Comparison of ENCODE assay signal across 10 mouse cellular contexts in genomic region chr15:85403256-85403731, GRCm38 (mm10).
DNase-seq lines count a peak whose midpoint lies in the region; ATAC-seq and TF ChIP-seq lines count a peak whose summit lies in the region.
"Had no signal": no experiment of that assay in that cellular context is flagged by ENCODE, and none has a peak within 500 bp of the region (broad histone marks: within the 10 kb centered on the region; RNA-seq: fewer than 3 reads in every experiment).

No protein-coding gene starts in this region.

- H3K4me1 ChIP-seq in neural tube, embryonic 12.5 days, result peaks cover 21% of the 10 kb centered on the region

- H3K27me3 ChIP-seq in neural tube, embryonic 12.5 days (replicated peaks), result no peaks in the 10 kb centered on the region
- H3K27me3 ChIP-seq: embryonic facial prominence, embryonic 12.5 days had no signal

- peak; percentile 24 for DNase-seq in embryo, embryonic 10.5 days (ENCODE audit: low spot score)
- DNase-seq in embryo, embryonic 9.5 days (ENCODE audit: extremely low spot score), result no peak
- peak; percentile 97 for DNase-seq in brain, embryonic 14.5 days (ENCODE audit: low read depth)
- peak; percentile 23 to 58 for DNase-seq in frontal cortex, postnatal 25 days (ENCODE audit: low spot score in 2 of 2)
- DNase-seq in layer of hippocampus, postnatal 10 days (ENCODE audit: low spot score in 2 of 2), result peak; percentile 56 to 68
- no peak for DNase-seq in adrenal gland, adult 18-20 months (ENCODE audit: low spot score in 2 of 2)
- DNase-seq in testis, postnatal 14 days (ENCODE audit: low spot score), result no peak

- H3K9me3 ChIP-seq in neural tube, embryonic 12.5 days, result no peaks in the 10 kb centered on the region
- H3K9me3 ChIP-seq: embryonic facial prominence, embryonic 12.5 days had no signal

- H3K9ac ChIP-seq in neural tube, embryonic 12.5 days, result no peak overlapping the region
- H3K9ac ChIP-seq: embryonic facial prominence, embryonic 12.5 days had no signal

- no peaks in the 10 kb centered on the region for H3K36me3 ChIP-seq in neural tube, embryonic 12.5 days

- no peak for TF ChIP-seq CTCF in brain, embryonic 14.5 days (IDR thresholded peaks at IDR 0.05; ENCODE audit: borderline replicate concordance, extremely low read depth, insufficient read depth, insufficient read length)

- peak overlapping the region; percentile 1; the same call in 1 of the 2 replicates for H3K27ac ChIP-seq in neural tube, embryonic 12.5 days
- H3K27ac ChIP-seq: embryonic facial prominence, embryonic 12.5 days; macrophage had no signal

- H3K4me3 ChIP-seq in neural tube, embryonic 12.5 days, result no peak overlapping the region
- H3K4me3 ChIP-seq: embryonic facial prominence, embryonic 12.5 days had no signal

- ATAC-seq in neural tube, embryonic 12.5 days (ENCODE audit: low FRiP score, low read depth), result peak; percentile 75

- no peak overlapping the region for H3K4me2 ChIP-seq in neural tube, embryonic 12.5 days (replicated peaks)
- H3K4me2 ChIP-seq: embryonic facial prominence, embryonic 12.5 days had no signal

- WGBS in neural tube, embryonic 12.5 days, result 65% methylated on average over 4 of the region's 4 CpGs

- no peak for TF ChIP-seq POLR2A in brain, embryonic 14.5 days (IDR thresholded peaks at IDR 0.05; ENCODE audit: borderline replicate concordance, extremely low read depth, insufficient read depth, insufficient read length, poor library complexity, severe bottlenecking)

Comparison
In these comparisons a context has a peak if more than half of its experiments do, and no peak if none do; other contexts are left out.
1. DNase-seq: peak in embryo, embryonic 10.5 days (single experiment), brain, embryonic 14.5 days (single experiment), frontal cortex, postnatal 25 days (2 of 2) and layer of hippocampus, postnatal 10 days (2 of 2); none in embryo, embryonic 9.5 days (single experiment), adrenal gland, adult 18-20 months (0 of 2) and testis, postnatal 14 days (single experiment).